Mouse (Mus musculus) CH12.LX (cell line): ENCODE results near the gene Pik3cb. TPM values are rescaled to one million over a fixed set of nuclear protein-coding genes. Genes with fewer than 3 reads are reported as not detected.

Experiments
- DNase-seq: peaks from one replicate; pipeline ENCODE4 v3.0.0-alpha.2; 2013; ENCODE audit errors: extremely low read depth
- H3K27ac ChIP-seq: 2 replicates; pipeline ENCODE4 v1.5.1; 2012; ENCODE audit warnings: low read depth, mild to moderate bottlenecking, control low read depth, moderate library complexity; ENCODE audit not compliant: insufficient read depth
- H3K27me3 ChIP-seq: replicated peaks from 2 replicates; pipeline ENCODE3; 2012; ENCODE audit warnings: inconsistent platforms
- H3K36me3 ChIP-seq, 2 experiments: replicated peaks in 1 of 2; 2 replicates each; pipeline versions ENCODE3 to v1.6.1; 2012; ENCODE audit warnings: inconsistent platforms in 1 of 2, low read length in 1 of 2, mild to moderate bottlenecking in 1 of 2, mixed read lengths in 1 of 2, moderate library complexity in 1 of 2; ENCODE audit not compliant: control insufficient read depth in 1 of 2, insufficient read depth in 1 of 2
- H3K4me1 ChIP-seq, 2 experiments: 2 replicates each; pipeline ENCODE4 v1.6.1; 2012; ENCODE audit warnings: inconsistent platforms in 1 of 2, moderate library complexity in 1 of 2; ENCODE audit not compliant: insufficient read depth in 2 of 2, control insufficient read depth in 1 of 2
- H3K4me2 ChIP-seq: 2 replicates; pipeline ENCODE4 v1.6.1; 2012; ENCODE audit warnings: low read depth, mild to moderate bottlenecking, control low read depth; ENCODE audit not compliant: poor library complexity, insufficient read depth, severe bottlenecking
- H3K4me3 ChIP-seq, 3 experiments: fragments of 150-350 bp in 1 of 3; sonication (generic) in 1 of 3; replicated peaks in 1 of 3; 2 replicates each; pipeline versions ENCODE3 to v1.5.1; 2011 to 2012; ENCODE audit warnings: low read depth in 2 of 3, low read length in 2 of 3, mild to moderate bottlenecking in 2 of 3, moderate library complexity in 2 of 3, control low read depth in 1 of 3, improper control_type of control experiment in 1 of 3, inconsistent platforms in 1 of 3, mixed read lengths in 1 of 3; ENCODE audit not compliant: poor library complexity in 1 of 3
- H3K79me2 ChIP-seq: replicated peaks from 2 replicates; pipeline ENCODE4 v1.6.1; 2012; ENCODE audit warnings: mild to moderate bottlenecking, moderate library complexity; ENCODE audit not compliant: control insufficient read depth, poor library complexity, insufficient read depth, severe bottlenecking; ENCODE audit errors: extremely low read depth
- H3K9ac ChIP-seq: 2 replicates; pipeline ENCODE4 v1.6.1; 2012; ENCODE audit warnings: low read depth, mild to moderate bottlenecking, control low read depth, moderate library complexity; ENCODE audit not compliant: insufficient read depth
- H3K9me3 ChIP-seq: replicated peaks from 2 replicates; pipeline ENCODE3; 2012; ENCODE audit warnings: low read length, inconsistent platforms, mixed read lengths
- BHLHE40 ChIP-seq: IDR thresholded peaks from 2 replicates; pipeline ENCODE4 v1.6.1; 2011; ENCODE audit warnings: mild to moderate bottlenecking, low read depth, low read length, improper control_type of control experiment
- CHD1 ChIP-seq: IDR thresholded peaks from 2 replicates; pipeline ENCODE4 v1.6.1; 2012; ENCODE audit warnings: low read depth, low read length, improper control_type of control experiment, inconsistent platforms
- ELF1 ChIP-seq: IDR thresholded peaks from 2 replicates; pipeline ENCODE4 v1.6.1; 2014; ENCODE audit warnings: low read depth, mild to moderate bottlenecking, inconsistent platforms, low read length, improper control_type of control experiment
- ETS1 ChIP-seq: conservative IDR thresholded peaks from 2 replicates; pipeline ENCODE4 v1.6.1; 2012; ENCODE audit warnings: low read depth, mild to moderate bottlenecking, inconsistent platforms, low read length, improper control_type of control experiment, moderate library complexity
- GABPA ChIP-seq: IDR thresholded peaks from 2 replicates; pipeline ENCODE4 v1.6.1; 2012; ENCODE audit warnings: low read depth, low read length, improper control_type of control experiment, inconsistent platforms; ENCODE audit not compliant: insufficient replicate concordance
- JUND ChIP-seq: conservative IDR thresholded peaks from 2 replicates; pipeline ENCODE4 v1.6.1; 2011; ENCODE audit warnings: low read depth, low read length, improper control_type of control experiment
- KAT2A ChIP-seq: IDR thresholded peaks from 2 replicates; pipeline ENCODE4 v1.6.1; 2012; ENCODE audit warnings: low read length, improper control_type of control experiment, inconsistent platforms; ENCODE audit not compliant: insufficient replicate concordance
- MAFK ChIP-seq: IDR thresholded peaks from 2 replicates; pipeline ENCODE4 v1.6.1; 2011; ENCODE audit warnings: low read length, improper control_type of control experiment; ENCODE audit not compliant: insufficient replicate concordance
- MAX ChIP-seq: IDR thresholded peaks from 2 replicates; pipeline ENCODE4 v1.6.1; 2011; ENCODE audit warnings: low read length, improper control_type of control experiment
- MAZ ChIP-seq: IDR thresholded peaks from 2 replicates; pipeline ENCODE4 v1.6.1; 2012; ENCODE audit warnings: low read depth, mild to moderate bottlenecking, inconsistent platforms, low read length, improper control_type of control experiment, moderate library complexity
- MXI1 ChIP-seq: IDR thresholded peaks from 2 replicates; pipeline ENCODE4 v1.6.1; 2011; ENCODE audit warnings: mild to moderate bottlenecking, low read depth, low read length, improper control_type of control experiment
- MYC ChIP-seq: IDR thresholded peaks from 2 replicates; pipeline ENCODE4 v1.6.1; 2011; ENCODE audit warnings: low read depth, mild to moderate bottlenecking, improper control_type of control experiment, low read length
- NELFE ChIP-seq: IDR thresholded peaks from 2 replicates; pipeline ENCODE4 v1.6.1; 2011; ENCODE audit warnings: low read depth, low read length, improper control_type of control experiment
- POLR2A ChIP-seq: IDR thresholded peaks from 2 replicates; pipeline ENCODE4 v1.6.1; 2011; ENCODE audit warnings: low read depth, mild to moderate bottlenecking, improper control_type of control experiment, low read length
- TCF12 ChIP-seq: IDR thresholded peaks from 2 replicates; pipeline ENCODE4 v1.6.1; 2014; ENCODE audit warnings: low read depth, mild to moderate bottlenecking, inconsistent platforms, low read length, improper control_type of control experiment
- USF1 ChIP-seq: IDR thresholded peaks from 2 replicates; pipeline ENCODE4 v1.6.1; 2014; ENCODE audit warnings: low read depth, mild to moderate bottlenecking, inconsistent platforms, low read length, improper control_type of control experiment
- USF2 ChIP-seq: conservative IDR thresholded peaks from 2 replicates; pipeline ENCODE4 v1.6.1; 2011; ENCODE audit warnings: low read depth, low read length, improper control_type of control experiment
- ZMIZ1 ChIP-seq: IDR thresholded peaks from 2 replicates; pipeline ENCODE4 v1.6.1; 2012; ENCODE audit warnings: low read depth, mild to moderate bottlenecking, inconsistent platforms, low read length, improper control_type of control experiment
- dilution Hi-C: fragments of 300-500 bp; cut with MboI; formaldehyde crosslinking; loops from 2 replicates; pipeline ENCODE4 v1.14.3; 2020; ENCODE audit warnings: low sequenced_read_pairs; ENCODE audit not compliant: extremely low pct_unique_long_range_greater_than_20kb, extremely low pct_ligation_motif_present
- in situ Hi-C: fragments of 300-500 bp; cut with MboI; formaldehyde crosslinking; loops from 3 replicates; pipeline ENCODE4 v1.14.3; 2019; ENCODE audit warnings: low sequenced_read_pairs, low pct_ligation_motif_present, low pct_unique_long_range_greater_than_20kb, mixed read lengths
- polyA plus RNA-seq: library from polyadenylated mRNA; unstranded; fragments of >175 nt; gene quantifications from 2 replicates; pipeline ENCODE4 v1.2.1, GENCODE M21; 2012; ENCODE audit warnings: low read depth; ENCODE audit not compliant: insufficient read length
- total RNA-seq, 2 experiments: library from RNA; depleted of rRNA; stranded (reverse); fragments of 300-350 nt in 1 of 2; fragments of >200 nt in 1 of 2; gene quantifications; 2 replicates each; pipeline ENCODE4 v1.2.3; 2012 to 2014

Pik3cb gene
- total and polyA plus RNA-seq, 3 experiments, result 1.0 to 3.2 (median 1.0) TPM

DNA sequence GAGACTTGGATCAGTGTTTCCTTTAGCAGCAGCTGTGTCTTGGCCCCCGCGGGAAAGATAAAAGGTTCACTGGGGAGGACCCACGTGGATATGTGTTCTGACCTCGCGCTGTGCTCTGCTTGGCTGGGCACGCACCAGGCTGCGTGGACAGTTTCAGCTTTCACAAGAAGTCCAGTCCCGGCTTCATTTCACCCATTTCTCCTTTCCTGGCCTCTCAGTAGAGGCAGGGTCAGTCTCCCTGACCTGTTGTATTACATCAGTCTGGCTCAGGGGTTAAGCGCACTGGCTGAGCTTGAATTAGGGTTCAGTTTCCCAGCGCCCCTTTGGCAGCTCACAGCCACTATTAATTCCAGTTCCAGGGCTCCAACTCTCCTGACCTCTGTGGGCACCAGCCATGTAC lies 30.8 kb upstream of the Pik3cb start:
- Histone ChIP-seq H3K27ac (no peak overlapping the region), H3K36me3 (no peaks in the 10 kb centered on the region), H3K4me2 (no peak overlapping the region), H3K9me3 (no peaks in the 10 kb centered on the region), H3K9ac (no peak overlapping the region), H3K4me1 (no peaks in the 10 kb centered on the region), H3K79me2 (no peaks in the 10 kb centered on the region), H3K27me3 (no peaks in the 10 kb centered on the region), H3K4me3 (no peak overlapping the region)
- no peak for DNase-seq
- in situ Hi-C loops, result no loop called here
- TF ChIP-seq KAT2A (no peak), CHD1 (no peak), MXI1 (no peak), GABPA (no peak), JUND (no peak)
- dilution Hi-C loops, result no loop called here

GRCm38 (mm10) chr9:99169029-99169428 lies 28.6 kb upstream of the Pik3cb start:
- Histone ChIP-seq H3K4me2 (no peak overlapping the region), H3K9ac (no peak overlapping the region), H3K27me3 (no peaks in the 10 kb centered on the region), H3K4me3 (no peak overlapping the region), H3K9me3 (no peaks in the 10 kb centered on the region), H3K4me1 (peaks cover 7 to 11% of the 10 kb centered on the region in 2 experiments), H3K36me3 (no peaks in the 10 kb centered on the region), H3K27ac (no peak overlapping the region), H3K79me2 (no peaks in the 10 kb centered on the region)
- DNase-seq, result no peak
- dilution Hi-C loops (no loop called here), in situ Hi-C loops (no loop called here)
- TF ChIP-seq MAFK (no peak), MAX (no peak), MAZ (no peak), KAT2A (no peak), NELFE (no peak), ZMIZ1 (no peak), ELF1 (no peak), USF2 (no peak), MYC (no peak), ETS1 (no peak), POLR2A (no peak), TCF12 (no peak), USF1 (no peak), BHLHE40 (no peak)
